Mouse (Mus musculus): ENCODE measurements around the gene Thrsp. TPM values are rescaled to one million over a fixed set of nuclear protein-coding genes. Genes with fewer than 3 reads are reported as not detected.
"Not testable (repeated sequence)": the region's sequence is repeated elsewhere in the genome, so short reads cannot be mapped to it uniquely, and the experiment has no call there.

Thrsp gene
- 4.6 and 5.3 TPM in 2 replicates for polyA plus RNA-seq (2015; fragmentation: Nextera tagmentation; extraction: Ambion mirVana)

- peak; percentile 73 for ATAC-seq
- H3K9ac ChIP-seq (replicated peaks; ENCODE audit: low read depth, low read length): no peak within 1 kb of the TSS
- no peaks in the 10 kb centered on the region for H3K9me3 ChIP-seq (ENCODE audit: control insufficient read depth, low read length)
- H3K36me3 ChIP-seq (ENCODE audit: control insufficient read depth, insufficient read depth): no peaks in the 10 kb centered on the region
- 71% methylated on average over 25 of the region's 25 CpGs for WGBS
- H3K27me3 ChIP-seq (replicated peaks; ENCODE audit: control insufficient read depth, insufficient read depth, low read length): no peaks in the 10 kb centered on the region
- H3K27ac ChIP-seq (ENCODE audit: low read length): no peak within 1 kb of the TSS
- H3K4me1 ChIP-seq (replicated peaks; ENCODE audit: control insufficient read depth, insufficient read depth, low read length): peaks cover 8% of the 10 kb centered on the region
- no peak within 1 kb of the TSS for H3K4me3 ChIP-seq (replicated peaks; ENCODE audit: low read length)
- H3K4me2 ChIP-seq (ENCODE audit: low read length): peak within 1 kb of the TSS; percentile 20
Observed at GRCm38 (mm10) chr7:97416906-97417777, at the start of gene Thrsp. Gene Thrsp, minus strand, starts transcription at chr7:97417730.

GRCm38 (mm10) chr7:97455577-97455976 lies 38.0 kb upstream of the Thrsp start:
- no peaks in the 10 kb centered on the region for H3K9me3 ChIP-seq (ENCODE audit: control insufficient read depth, low read length)
- H3K27ac ChIP-seq (ENCODE audit: low read length): no peak overlapping the region
- ATAC-seq: no peak
- no peaks in the 10 kb centered on the region for H3K4me1 ChIP-seq (replicated peaks; ENCODE audit: control insufficient read depth, insufficient read depth, low read length)
- no peaks in the 10 kb centered on the region for H3K36me3 ChIP-seq (ENCODE audit: control insufficient read depth, insufficient read depth)
- H3K27me3 ChIP-seq (replicated peaks; ENCODE audit: control insufficient read depth, insufficient read depth, low read length): no peaks in the 10 kb centered on the region
- no peak overlapping the region for H3K4me2 ChIP-seq (ENCODE audit: low read length)
- no peak overlapping the region for H3K9ac ChIP-seq (replicated peaks; ENCODE audit: low read depth, low read length)
- 82% methylated on average over 3 of the region's 3 CpGs for WGBS
- no peak overlapping the region for H3K4me3 ChIP-seq (replicated peaks; ENCODE audit: low read length)

GRCm38 (mm10) chr7:97454795-97455194 lies 37.3 kb upstream of the Thrsp start:
- Histone ChIP-seq H3K36me3 (ENCODE audit: control insufficient read depth, insufficient read depth) (no peaks in the 10 kb centered on the region), H3K4me2 (ENCODE audit: low read length) (no peak overlapping the region), H3K4me1 (replicated peaks; ENCODE audit: control insufficient read depth, insufficient read depth, low read length) (no peaks in the 10 kb centered on the region), H3K27ac (ENCODE audit: low read length) (no peak overlapping the region), H3K27me3 (replicated peaks; ENCODE audit: control insufficient read depth, insufficient read depth, low read length) (no peaks in the 10 kb centered on the region), H3K4me3 (replicated peaks; ENCODE audit: low read length) (no peak overlapping the region), H3K9me3 (ENCODE audit: control insufficient read depth, low read length) (no peaks in the 10 kb centered on the region), H3K9ac (replicated peaks; ENCODE audit: low read depth, low read length) (no peak overlapping the region)
- 94% methylated on average over 10 of the region's 10 CpGs for WGBS
- ATAC-seq: no peak

GRCm38 (mm10) chr7:97453141-97453921 lies 35.8 kb upstream of the Thrsp start:
- no peak for ATAC-seq
- no peak overlapping the region for H3K27ac ChIP-seq (ENCODE audit: low read length)
- 8% methylated on average over 27 of the region's 27 CpGs for WGBS
- H3K4me1 ChIP-seq (replicated peaks; ENCODE audit: control insufficient read depth, insufficient read depth, low read length): no peaks in the 10 kb centered on the region
- no peaks in the 10 kb centered on the region for H3K9me3 ChIP-seq (ENCODE audit: control insufficient read depth, low read length)
- no peaks in the 10 kb centered on the region for H3K27me3 ChIP-seq (replicated peaks; ENCODE audit: control insufficient read depth, insufficient read depth, low read length)
- peak overlapping the region; percentile 17 for H3K4me3 ChIP-seq (replicated peaks; ENCODE audit: low read length)
- no peaks in the 10 kb centered on the region for H3K36me3 ChIP-seq (ENCODE audit: control insufficient read depth, insufficient read depth)
- H3K4me2 ChIP-seq (ENCODE audit: low read length): peak overlapping the region; percentile 31
- peak overlapping the region; percentile 12 for H3K9ac ChIP-seq (replicated peaks; ENCODE audit: low read depth, low read length)

GRCm38 (mm10) chr7:97452196-97452595 lies 34.7 kb upstream of the Thrsp start:
- Histone ChIP-seq H3K27me3 (replicated peaks; ENCODE audit: control insufficient read depth, insufficient read depth, low read length) (no peaks in the 10 kb centered on the region), H3K27ac (ENCODE audit: low read length) (no peak overlapping the region), H3K9me3 (ENCODE audit: control insufficient read depth, low read length) (no peaks in the 10 kb centered on the region), H3K36me3 (ENCODE audit: control insufficient read depth, insufficient read depth) (no peaks in the 10 kb centered on the region), H3K4me1 (replicated peaks; ENCODE audit: control insufficient read depth, insufficient read depth, low read length) (peaks cover 4% of the 10 kb centered on the region), H3K4me3 (replicated peaks; ENCODE audit: low read length) (no peak overlapping the region), H3K9ac (replicated peaks; ENCODE audit: low read depth, low read length) (no peak overlapping the region), H3K4me2 (ENCODE audit: low read length) (no peak overlapping the region)
- no peak for ATAC-seq
- WGBS: 75% methylated on average over 6 of the region's 6 CpGs

GRCm38 (mm10) chr7:97451023-97451422 lies 33.5 kb upstream of the Thrsp start, which contains the start of gene Kctd14:
Gene Kctd14, plus strand, starts transcription at chr7:97451323.
- H3K9me3 ChIP-seq (ENCODE audit: control insufficient read depth, low read length): not testable (repeated sequence)

GRCm38 (mm10) chr7:97447050-97447531 lies 29.6 kb upstream of the Thrsp start:
- H3K4me2 ChIP-seq (ENCODE audit: low read length): no peak overlapping the region
- no peaks in the 10 kb centered on the region for H3K9me3 ChIP-seq (ENCODE audit: control insufficient read depth, low read length)
- H3K9ac ChIP-seq (replicated peaks; ENCODE audit: low read depth, low read length): peak overlapping the region; percentile 45; the same call in 1 of the 2 replicates
- no peaks in the 10 kb centered on the region for H3K36me3 ChIP-seq (ENCODE audit: control insufficient read depth, insufficient read depth)
- ATAC-seq: peak; percentile 54
- no peaks in the 10 kb centered on the region for H3K27me3 ChIP-seq (replicated peaks; ENCODE audit: control insufficient read depth, insufficient read depth, low read length)
- WGBS: 13% methylated on average over 6 of the region's 6 CpGs
- peak overlapping the region; percentile 97 for H3K27ac ChIP-seq (ENCODE audit: low read length)
- no peak overlapping the region for H3K4me3 ChIP-seq (replicated peaks; ENCODE audit: low read length)
- H3K4me1 ChIP-seq (replicated peaks; ENCODE audit: control insufficient read depth, insufficient read depth, low read length): peaks cover 16% of the 10 kb centered on the region

More at GRCm38 (mm10) chr7:97451023-97451422, 33.5 kb upstream of the Thrsp start, which contains the start of gene Kctd14:
- H3K27ac ChIP-seq (ENCODE audit: low read length); H3K4me2 ChIP-seq (ENCODE audit: low read length); ATAC-seq; H3K4me3 ChIP-seq (replicated peaks; ENCODE audit: low read length); H3K36me3 ChIP-seq (ENCODE audit: control insufficient read depth, insufficient read depth); H3K9ac ChIP-seq (replicated peaks; ENCODE audit: low read depth, low read length); H3K27me3 ChIP-seq (replicated peaks; ENCODE audit: control insufficient read depth, insufficient read depth, low read length): not testable (repeated sequence)
- peaks cover 16% of the 10 kb centered on the region for H3K4me1 ChIP-seq (replicated peaks; ENCODE audit: control insufficient read depth, insufficient read depth, low read length)
- WGBS: 76% methylated on average over 2 of the region's 2 CpGs

GRCm38 (mm10) chr7:97446171-97446925 lies 28.8 kb upstream of the Thrsp start:
- Histone ChIP-seq H3K27ac (ENCODE audit: low read length) (peak overlapping the region; percentile 97), H3K9ac (replicated peaks; ENCODE audit: low read depth, low read length) (peak overlapping the region; percentile 45; the same call in 1 of the 2 replicates), H3K27me3 (replicated peaks; ENCODE audit: control insufficient read depth, insufficient read depth, low read length) (no peaks in the 10 kb centered on the region), H3K4me1 (replicated peaks; ENCODE audit: control insufficient read depth, insufficient read depth, low read length) (peaks cover 16% of the 10 kb centered on the region), H3K9me3 (ENCODE audit: control insufficient read depth, low read length) (no peaks in the 10 kb centered on the region), H3K36me3 (ENCODE audit: control insufficient read depth, insufficient read depth) (no peaks in the 10 kb centered on the region), H3K4me3 (replicated peaks; ENCODE audit: low read length) (no peak overlapping the region), H3K4me2 (ENCODE audit: low read length) (no peak overlapping the region)
- ATAC-seq: peak; percentile 96
- WGBS: 7% methylated on average over 6 of the region's 6 CpGs

Measured in forebrain, embryonic 16.5 days (tissue).